Mouse (Mus musculus) C2C12 (cell line): ENCODE measurements around the gene Cnnm3.

ENCODE experiments used
- CTCF ChIP-seq: IDR thresholded peaks from one replicate; pipeline ENCODE4 v1.5.1; 2011; ENCODE audit not compliant: control insufficient read depth, insufficient read depth, insufficient read length
- MYOD1 ChIP-seq: IDR thresholded peaks from one replicate; pipeline ENCODE4 v1.6.1; 2011; ENCODE audit warnings: low read depth; ENCODE audit not compliant: control insufficient read depth, insufficient read length

GRCm38 (mm10) chr1:36538727-36539126, 27.1 kb downstream of the Cnnm3 start:
- TF ChIP-seq CTCF (no peak), MYOD1 (no peak)
